Mouse (Mus musculus): ENCODE results near the gene 1300017J02Rik. TPM values are rescaled to one million over a fixed set of nuclear protein-coding genes. Genes with fewer than 3 reads are reported as not detected.

1300017J02Rik gene
- polyA plus RNA-seq, 1 experiment from 2014 or later, result 2.2 TPM

- H3K27me3 ChIP-seq, result no peaks in the 10 kb centered on the region
- H3K4me2 ChIP-seq, result no peak overlapping the region
- H3K4me3 ChIP-seq (replicated peaks), result no peak overlapping the region
- H3K9ac ChIP-seq, result no peak overlapping the region
- ATAC-seq (replicated peaks; ENCODE audit: low FRiP score), result no peak
- no peaks in the 10 kb centered on the region for H3K4me1 ChIP-seq
- 75% methylated on average over 5 of the region's 5 CpGs for WGBS
- H3K27ac ChIP-seq, result no peak overlapping the region
- H3K9me3 ChIP-seq (replicated peaks), result no peaks in the 10 kb centered on the region
- no peaks in the 10 kb centered on the region for H3K36me3 ChIP-seq
Observed at GRCm38 (mm10) chr9:103252906-103253305, 52.0 kb downstream of the 1300017J02Rik start.

GRCm38 (mm10) chr9:103248618-103249017, 56.3 kb downstream of the 1300017J02Rik start:
- H3K4me2 ChIP-seq, result no peak overlapping the region
- WGBS, result 55% methylated on average over 4 of the region's 4 CpGs
- no peaks in the 10 kb centered on the region for H3K9me3 ChIP-seq (replicated peaks)
- no peak overlapping the region for H3K4me3 ChIP-seq (replicated peaks)
- no peaks in the 10 kb centered on the region for H3K4me1 ChIP-seq
- H3K27me3 ChIP-seq, result no peaks in the 10 kb centered on the region
- ATAC-seq (replicated peaks; ENCODE audit: low FRiP score), result no peak
- no peaks in the 10 kb centered on the region for H3K36me3 ChIP-seq
- no peak overlapping the region for H3K27ac ChIP-seq
- H3K9ac ChIP-seq, result no peak overlapping the region

GRCm38 (mm10) chr9:103246526-103247168, 58.2 kb downstream of the 1300017J02Rik start:
- H3K9ac ChIP-seq, result no peak overlapping the region
- H3K27ac ChIP-seq, result no peak overlapping the region
- no peak overlapping the region for H3K4me3 ChIP-seq (replicated peaks)
- 86% methylated on average over 8 of the region's 8 CpGs for WGBS
- H3K36me3 ChIP-seq, result no peaks in the 10 kb centered on the region
- ATAC-seq (replicated peaks; ENCODE audit: low FRiP score), result no peak
- H3K4me1 ChIP-seq, result no peaks in the 10 kb centered on the region
- H3K4me2 ChIP-seq, result no peak overlapping the region
- H3K9me3 ChIP-seq (replicated peaks), result no peaks in the 10 kb centered on the region
- no peaks in the 10 kb centered on the region for H3K27me3 ChIP-seq

- Histone ChIP-seq H3K4me1 (no peaks in the 10 kb centered on the region), H3K9me3 (replicated peaks) (no peaks in the 10 kb centered on the region), H3K4me3 (replicated peaks) (no peak overlapping the region), H3K36me3 (no peaks in the 10 kb centered on the region), H3K9ac (no peak overlapping the region), H3K4me2 (no peak overlapping the region), H3K27me3 (no peaks in the 10 kb centered on the region), H3K27ac (no peak overlapping the region)
- no peak for ATAC-seq (replicated peaks; ENCODE audit: low FRiP score)
- 95% methylated on average over 4 of the region's 4 CpGs for WGBS
Observed at GRCm38 (mm10) chr9:103243640-103244039, 61.2 kb downstream of the 1300017J02Rik start.

- Histone ChIP-seq H3K4me2 (no peak overlapping the region), H3K9me3 (replicated peaks) (no peaks in the 10 kb centered on the region), H3K4me1 (no peaks in the 10 kb centered on the region), H3K27ac (no peak overlapping the region), H3K4me3 (replicated peaks) (no peak overlapping the region), H3K27me3 (no peaks in the 10 kb centered on the region), H3K9ac (no peak overlapping the region), H3K36me3 (no peaks in the 10 kb centered on the region)
- no peak for ATAC-seq (replicated peaks; ENCODE audit: low FRiP score)
- WGBS, result 92% methylated on average over 2 of the region's 2 CpGs
Observed at GRCm38 (mm10) chr9:103241206-103241605, 63.7 kb downstream of the 1300017J02Rik start.

GRCm38 (mm10) chr9:103239471-103239870, 65.4 kb downstream of the 1300017J02Rik start:
- ATAC-seq (replicated peaks; ENCODE audit: low FRiP score), result no peak
- no peak overlapping the region for H3K4me2 ChIP-seq
- H3K27me3 ChIP-seq, result no peaks in the 10 kb centered on the region
- H3K27ac ChIP-seq, result no peak overlapping the region
- no peak overlapping the region for H3K4me3 ChIP-seq (replicated peaks)
- H3K36me3 ChIP-seq, result no peaks in the 10 kb centered on the region
- H3K9me3 ChIP-seq (replicated peaks), result no peaks in the 10 kb centered on the region
- H3K9ac ChIP-seq, result no peak overlapping the region
- no peaks in the 10 kb centered on the region for H3K4me1 ChIP-seq
- WGBS, result 89% methylated on average over 6 of the region's 6 CpGs

- no peak overlapping the region for H3K9ac ChIP-seq
Observed at GRCm38 (mm10) chr9:103234565-103235165, 70.2 kb downstream of the 1300017J02Rik start.

GRCm38 (mm10) chr9:103234059-103234458, 70.8 kb downstream of the 1300017J02Rik start:
- 79% methylated on average over 7 of the region's 7 CpGs for WGBS
- Histone ChIP-seq H3K4me1 (peaks cover 5% of the 10 kb centered on the region; the same call in 1 of the 2 replicates), H3K9ac (no peak overlapping the region), H3K27ac (no peak overlapping the region), H3K36me3 (no peaks in the 10 kb centered on the region), H3K9me3 (replicated peaks) (no peaks in the 10 kb centered on the region), H3K4me3 (replicated peaks) (no peak overlapping the region), H3K4me2 (no peak overlapping the region), H3K27me3 (no peaks in the 10 kb centered on the region)
- no peak for ATAC-seq (replicated peaks; ENCODE audit: low FRiP score)

More at GRCm38 (mm10) chr9:103234565-103235165, 70.2 kb downstream of the 1300017J02Rik start:
- Histone ChIP-seq H3K9me3 (replicated peaks) (no peaks in the 10 kb centered on the region), H3K4me3 (replicated peaks) (no peak overlapping the region), H3K36me3 (no peaks in the 10 kb centered on the region), H3K4me2 (no peak overlapping the region), H3K4me1 (peaks cover 5% of the 10 kb centered on the region; the same call in 1 of the 2 replicates), H3K27ac (no peak overlapping the region), H3K27me3 (no peaks in the 10 kb centered on the region)
- ATAC-seq (replicated peaks; ENCODE audit: low FRiP score), result no peak
- 70% methylated on average over 7 of the region's 7 CpGs for WGBS

- ATAC-seq (replicated peaks; ENCODE audit: low FRiP score), result no peak
- 59% methylated on average over 7 of the region's 7 CpGs for WGBS
- no peak overlapping the region for H3K27ac ChIP-seq
Observed at GRCm38 (mm10) chr9:103233006-103233395, 71.9 kb downstream of the 1300017J02Rik start.

GRCm38 (mm10) chr9:103232232-103233005, 72.5 kb downstream of the 1300017J02Rik start:
- no peak overlapping the region for H3K9ac ChIP-seq
- no peak overlapping the region for H3K27ac ChIP-seq
- H3K27me3 ChIP-seq, result no peaks in the 10 kb centered on the region
- H3K9me3 ChIP-seq (replicated peaks), result no peaks in the 10 kb centered on the region
- WGBS, result 88% methylated on average over 7 of the region's 7 CpGs
- H3K4me3 ChIP-seq (replicated peaks), result no peak overlapping the region
- ATAC-seq (replicated peaks; ENCODE audit: low FRiP score), result no peak
- H3K4me2 ChIP-seq, result no peak overlapping the region
- H3K36me3 ChIP-seq, result no peaks in the 10 kb centered on the region
- H3K4me1 ChIP-seq, result peaks cover 5% of the 10 kb centered on the region; the same call in 1 of the 2 replicates

More at GRCm38 (mm10) chr9:103233006-103233395, 71.9 kb downstream of the 1300017J02Rik start:
- H3K9ac ChIP-seq, result no peak overlapping the region
- peaks cover 5% of the 10 kb centered on the region; the same call in 1 of the 2 replicates for H3K4me1 ChIP-seq
- H3K4me2 ChIP-seq, result no peak overlapping the region
- no peaks in the 10 kb centered on the region for H3K27me3 ChIP-seq
- H3K4me3 ChIP-seq (replicated peaks), result no peak overlapping the region
- H3K9me3 ChIP-seq (replicated peaks), result no peaks in the 10 kb centered on the region
- H3K36me3 ChIP-seq, result no peaks in the 10 kb centered on the region

- no peaks in the 10 kb centered on the region for H3K9me3 ChIP-seq (replicated peaks)
- H3K9ac ChIP-seq, result no peak within 1 kb of the TSS
- H3K4me3 ChIP-seq (replicated peaks), result peak within 1 kb of the TSS; percentile 21
- peaks cover 5% of the 10 kb centered on the region; the same call in 1 of the 2 replicates for H3K4me1 ChIP-seq
- H3K4me2 ChIP-seq, result peak within 1 kb of the TSS; percentile 45
- H3K27ac ChIP-seq, result 0 out of 2 replicates have a peak within 1 kb of the TSS, but pooled peaks have one; percentile 22
- H3K36me3 ChIP-seq, result no peaks in the 10 kb centered on the region
- no peaks in the 10 kb centered on the region for H3K27me3 ChIP-seq
- 0 out of 2 replicates have a peak, but pooled peaks have one; percentile 57 for ATAC-seq (replicated peaks; ENCODE audit: low FRiP score)
- 39% methylated on average over 29 of the region's 29 CpGs for WGBS
Observed at GRCm38 (mm10) chr9:103230151-103230951, 74.5 kb downstream of the 1300017J02Rik start, which contains the start of the genes Gm20425 and Trf. Gm20425 (minus strand) TSS chr9:103230307. Trf (minus strand) TSS chr9:103230444.
